Mouse (Mus musculus): Measurements from ENCODE around the gene 4930518I15Rik. TPM values are rescaled to one million over a fixed set of nuclear protein-coding genes. Genes with fewer than 3 reads are reported as not detected.
A peak's percentile ranks its signal among the peaks of the same experiment; 100 is the strongest.
"Not testable (repeated sequence)": the region's sequence is repeated elsewhere in the genome, so short reads cannot be mapped to it uniquely, and the experiment has no call there.

Gene 4930518I15Rik
- polyA plus RNA-seq, 1 experiment from 2014 or later = 2.0 TPM

DNA sequence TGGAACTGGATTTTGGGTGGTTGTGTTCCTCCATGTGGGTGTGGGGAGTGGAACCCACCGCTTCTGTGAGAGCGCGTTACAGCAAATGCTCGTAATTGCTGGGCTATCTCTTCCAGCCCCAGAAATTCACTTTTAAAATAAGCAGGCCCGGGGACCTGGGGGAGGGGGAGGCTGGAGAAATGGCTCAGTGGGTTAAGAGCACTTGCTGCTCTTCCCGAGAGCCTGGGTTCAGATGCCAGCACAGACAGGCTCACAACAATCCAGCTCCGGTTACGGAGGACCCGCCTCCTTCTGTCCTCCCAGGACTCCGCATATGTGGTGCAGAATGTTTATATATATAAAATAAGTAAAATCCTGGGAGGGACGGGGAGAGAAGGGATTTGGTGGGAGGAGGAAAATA is 15.0 kb downstream of the 4930518I15Rik start:
- ATAC-seq (ENCODE audit: insufficient read depth) = no peak
- no peak overlapping the region for H3K9ac ChIP-seq
- peaks cover 16% of the 10 kb centered on the region; the same call in 1 of the 2 replicates for H3K36me3 ChIP-seq (replicated peaks)
- H3K4me2 ChIP-seq = peak overlapping the region; percentile 96
- H3K27me3 ChIP-seq = no peaks in the 10 kb centered on the region; the same call in 1 of the 2 replicates
- no peak overlapping the region for H3K27ac ChIP-seq (replicated peaks)
- peaks cover 48% of the 10 kb centered on the region for H3K4me1 ChIP-seq (replicated peaks)
- no peaks in the 10 kb centered on the region for H3K9me3 ChIP-seq (replicated peaks)
- H3K4me3 ChIP-seq (replicated peaks) = peak overlapping the region; percentile 72
- WGBS (ENCODE audit: insufficient replicate concordance) = 51% methylated on average over 11 of the region's 11 CpGs

DNA sequence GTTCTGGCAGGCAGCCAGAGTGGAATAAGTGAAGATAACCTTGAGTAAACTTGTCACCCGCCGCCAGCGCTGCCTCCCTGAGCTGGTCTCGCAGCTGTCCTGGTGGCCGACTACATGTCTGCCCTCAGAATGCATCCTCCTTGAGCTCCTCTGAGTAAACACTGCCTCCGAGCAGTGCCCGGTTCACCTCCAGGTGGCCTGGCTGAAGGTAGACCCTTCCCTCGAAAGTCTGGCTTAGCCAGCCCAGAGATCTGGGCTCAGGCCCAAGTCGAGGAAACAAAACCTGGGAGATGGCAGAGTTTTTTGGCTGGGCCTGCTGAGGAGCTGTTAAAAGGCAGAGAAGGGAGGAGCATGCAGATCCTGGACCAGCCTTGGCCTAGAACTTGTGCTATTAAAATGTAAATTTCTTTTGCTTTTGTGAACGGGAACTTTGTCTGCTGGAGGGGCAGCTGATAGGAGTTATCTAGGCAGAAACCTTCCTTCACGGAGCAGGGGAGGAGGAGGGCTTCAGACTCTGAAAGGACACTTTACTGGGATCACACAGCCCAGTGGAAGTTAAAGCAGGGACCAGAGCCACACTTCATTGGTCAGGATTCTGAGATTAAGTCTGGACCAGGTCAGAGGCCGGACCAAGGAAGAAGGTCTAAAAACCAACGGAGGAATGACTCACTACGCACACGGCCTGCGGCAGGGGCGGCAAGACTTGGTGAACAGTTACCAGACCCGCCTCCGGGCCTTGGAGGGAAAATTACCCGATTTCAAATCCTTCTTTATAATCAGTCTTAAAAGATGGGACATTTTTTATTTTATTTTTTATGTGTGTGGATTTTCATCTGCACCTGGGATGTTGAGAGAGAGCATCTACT is 15.7 kb downstream of the 4930518I15Rik start:
- WGBS (ENCODE audit: insufficient replicate concordance) = 7% methylated on average over 20 of the region's 20 CpGs

DNA sequence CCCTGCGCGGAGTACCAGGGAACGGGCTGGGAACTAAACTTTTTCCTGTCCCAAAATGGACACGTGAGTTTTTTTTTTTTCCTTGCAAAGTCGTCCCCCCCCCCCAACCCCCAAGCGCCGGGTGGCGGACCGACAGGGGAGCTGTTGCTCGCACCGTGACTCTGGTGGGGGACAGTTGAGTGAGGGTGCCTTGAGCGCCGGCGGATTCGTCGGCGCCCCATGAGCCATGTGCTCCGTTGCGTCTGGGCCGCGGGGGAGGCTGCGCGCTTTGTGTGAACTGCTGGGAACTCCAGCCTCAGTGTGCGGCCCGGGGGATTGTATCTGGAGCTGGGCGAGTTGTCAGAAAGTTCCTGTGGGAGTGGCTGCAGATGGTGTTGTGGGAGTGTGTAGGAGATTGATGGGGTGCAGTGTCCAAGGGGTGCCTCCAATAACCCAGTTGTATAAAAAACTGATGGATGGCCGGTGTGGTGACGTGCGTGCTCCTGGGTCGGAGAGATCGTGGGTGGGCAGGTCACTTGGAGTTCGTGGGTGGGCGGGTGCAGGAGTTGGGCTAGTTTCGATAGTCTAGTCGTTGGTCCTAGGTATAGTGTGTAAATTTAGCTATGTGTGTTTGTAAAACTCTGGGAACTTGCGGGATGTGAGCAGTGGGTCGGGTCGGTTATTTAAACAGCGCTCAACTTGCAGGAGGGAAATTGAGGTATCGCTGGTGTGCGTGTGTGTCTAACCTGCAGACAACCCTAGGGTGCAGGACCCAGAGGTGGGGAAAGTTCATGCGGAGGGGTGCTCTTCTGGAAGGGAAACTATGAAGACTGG is 16.5 kb downstream of the 4930518I15Rik start:
- peak; percentile 2; the same call in 1 of the 2 replicates for ATAC-seq (ENCODE audit: insufficient read depth)
- Histone ChIP-seq H3K4me1 (replicated peaks) (peaks cover 48% of the 10 kb centered on the region), H3K9me3 (replicated peaks) (no peaks in the 10 kb centered on the region), H3K4me2 (peak overlapping the region; percentile 96), H3K9ac (peak overlapping the region; percentile 62), H3K27ac (replicated peaks) (peak overlapping the region; percentile 67), H3K4me3 (replicated peaks) (peak overlapping the region; percentile 72), H3K27me3 (no peaks in the 10 kb centered on the region; the same call in 1 of the 2 replicates), H3K36me3 (replicated peaks) (peaks cover 4% of the 10 kb centered on the region; the same call in 1 of the 2 replicates)
- WGBS (ENCODE audit: insufficient replicate concordance) = under 1% methylated on average over 42 of the region's 42 CpGs

More for the DNA sequence above, 15.7 kb downstream of the 4930518I15Rik start:
- peaks cover 11% of the 10 kb centered on the region; the same call in 1 of the 2 replicates for H3K36me3 ChIP-seq (replicated peaks)
- H3K4me3 ChIP-seq (replicated peaks) = peak overlapping the region; percentile 72
- H3K4me1 ChIP-seq (replicated peaks) = peaks cover 48% of the 10 kb centered on the region
- 0 out of 2 replicates have a peak, but pooled peaks have one; percentile 4 for ATAC-seq (ENCODE audit: insufficient read depth)
- H3K4me2 ChIP-seq = peak overlapping the region; percentile 96
- no peaks in the 10 kb centered on the region for H3K9me3 ChIP-seq (replicated peaks)
- H3K27ac ChIP-seq (replicated peaks) = peak overlapping the region; percentile 67
- H3K27me3 ChIP-seq = no peaks in the 10 kb centered on the region; the same call in 1 of the 2 replicates
- peak overlapping the region; percentile 29; the same call in 1 of the 2 replicates for H3K9ac ChIP-seq

DNA sequence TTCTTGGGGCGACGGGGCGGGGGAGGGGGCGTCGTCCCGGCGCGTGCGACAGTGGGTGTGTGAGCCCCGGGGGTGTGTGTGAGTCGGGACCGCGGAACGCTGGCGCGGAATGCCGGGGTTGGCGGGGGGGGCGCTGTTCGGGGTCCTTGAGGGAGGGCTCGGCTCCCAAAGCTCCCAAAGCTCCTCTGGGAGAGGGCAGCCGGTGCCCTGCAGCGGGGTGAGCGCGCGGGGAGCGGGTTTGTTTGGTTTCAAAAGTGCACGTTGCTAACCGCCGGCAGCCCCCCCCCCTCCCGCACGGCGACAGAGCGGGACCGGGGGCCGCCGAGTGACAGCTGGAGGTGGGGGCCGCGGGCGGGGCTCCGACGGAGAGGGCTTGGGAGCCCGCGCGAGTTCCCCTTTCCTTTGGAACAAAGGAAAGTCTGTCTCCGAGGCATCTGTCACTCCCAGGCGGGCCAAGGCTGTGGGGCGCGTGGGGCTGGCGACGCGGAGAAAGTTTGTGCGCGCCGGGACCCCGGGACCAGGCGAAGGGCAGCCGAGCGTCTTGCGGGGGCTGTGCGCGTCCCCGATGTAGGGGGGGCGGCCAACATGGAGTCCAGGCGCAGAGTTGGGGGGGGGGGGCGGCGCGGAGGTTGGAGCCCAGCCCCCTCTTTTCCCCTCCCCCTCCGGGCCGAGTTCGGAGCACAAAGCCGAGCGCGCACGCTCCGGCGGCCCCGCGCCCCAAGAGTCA is 17.3 kb downstream of the 4930518I15Rik start:
- Histone ChIP-seq H3K27me3 (no peaks in the 10 kb centered on the region; the same call in 1 of the 2 replicates), H3K4me3 (replicated peaks) (peak overlapping the region; percentile 72), H3K4me1 (replicated peaks) (peaks cover 48% of the 10 kb centered on the region), H3K36me3 (replicated peaks) (peaks cover 4% of the 10 kb centered on the region; the same call in 1 of the 2 replicates), H3K4me2 (peak overlapping the region; percentile 96), H3K9ac (peak overlapping the region; percentile 62), H3K9me3 (replicated peaks) (no peaks in the 10 kb centered on the region), H3K27ac (replicated peaks) (peak overlapping the region; percentile 67)
- WGBS (ENCODE audit: insufficient replicate concordance) = under 1% methylated on average over 69 of the region's 79 CpGs
- 0 out of 2 replicates have a peak, but pooled peaks have one; percentile 10 for ATAC-seq (ENCODE audit: insufficient read depth)

DNA sequence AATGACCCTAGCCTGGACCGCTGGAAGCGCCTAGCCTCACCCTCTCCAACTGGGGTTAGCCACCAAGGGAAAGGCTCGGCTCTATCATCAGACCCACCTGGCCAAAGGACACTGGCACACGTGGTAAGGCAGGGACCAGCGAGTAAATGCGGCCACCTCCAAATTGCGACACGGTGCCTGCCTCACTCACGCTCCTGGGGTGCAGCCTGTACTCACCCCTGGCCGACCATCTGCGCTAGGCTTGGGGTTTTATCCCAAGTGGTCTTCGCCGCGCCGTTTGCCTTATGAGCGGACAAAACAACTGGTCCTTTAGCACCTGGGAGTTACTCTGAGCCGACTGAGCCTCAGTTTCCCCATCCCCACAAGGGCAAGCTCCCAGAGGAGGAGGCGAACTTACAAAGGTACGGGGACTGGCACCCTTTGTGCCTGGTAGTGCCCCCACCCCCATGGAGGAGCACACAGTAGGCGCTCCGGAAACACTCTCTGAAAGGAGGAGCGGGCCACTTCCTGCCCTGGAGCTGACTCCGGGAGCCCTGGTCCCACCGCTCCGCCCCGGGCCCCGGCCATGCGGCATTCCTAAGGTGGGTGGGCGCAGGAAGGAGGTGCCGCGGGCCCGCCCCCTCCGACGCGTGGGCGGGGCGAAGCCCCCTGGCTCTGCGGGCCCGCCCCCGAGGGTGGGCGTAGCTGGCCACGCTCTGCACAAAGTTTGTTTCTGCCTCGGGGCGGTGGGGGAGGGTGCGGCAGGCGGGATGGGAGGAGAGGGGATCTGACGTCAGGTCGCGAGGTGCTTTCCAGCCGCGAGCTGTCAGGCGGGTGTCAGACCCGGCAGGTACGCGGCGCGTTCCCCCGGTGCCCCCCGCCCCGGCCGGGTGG is 18.2 kb downstream of the 4930518I15Rik start, which contains the start of gene Tgif2:
TSS of gene Tgif2 (plus strand) at position 689 of the 873 bp plus-strand sequence.
- Histone ChIP-seq H3K4me3 (replicated peaks) (peak within 1 kb of the TSS; percentile 72), H3K9ac (peak within 1 kb of the TSS; percentile 62), H3K27ac (replicated peaks) (peak within 1 kb of the TSS; percentile 67), H3K27me3 (no peaks in the 10 kb centered on the region; the same call in 1 of the 2 replicates), H3K4me1 (replicated peaks) (peaks cover 48% of the 10 kb centered on the region), H3K9me3 (replicated peaks) (no peaks in the 10 kb centered on the region), H3K36me3 (replicated peaks) (no peaks in the 10 kb centered on the region), H3K4me2 (peak within 1 kb of the TSS; percentile 96)
- 3% methylated on average over 61 of the region's 61 CpGs for WGBS (ENCODE audit: insufficient replicate concordance)
- peak; percentile 74 for ATAC-seq (ENCODE audit: insufficient read depth)

DNA sequence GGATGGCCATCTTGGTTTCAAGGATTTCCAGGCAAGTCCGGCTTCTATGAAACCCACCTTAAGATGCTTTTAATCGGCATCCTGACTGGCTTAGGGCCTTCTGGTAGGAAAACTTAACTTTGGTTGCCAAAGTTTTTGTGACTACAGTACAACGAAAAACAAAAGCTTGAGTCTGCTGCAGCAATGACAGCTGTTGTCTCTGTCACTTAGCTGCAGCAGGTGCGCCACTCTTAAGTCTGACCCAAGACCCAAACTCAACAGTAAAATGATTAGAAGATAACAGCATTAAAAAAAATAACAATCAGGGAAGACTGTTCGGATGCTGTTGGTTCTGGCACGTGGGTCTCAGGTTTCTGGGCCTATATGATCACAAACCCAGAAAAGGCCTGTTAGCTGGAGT is 18.9 kb downstream of the 4930518I15Rik start:
- peak overlapping the region; percentile 72; the same call in 1 of the 2 replicates for H3K4me3 ChIP-seq (replicated peaks)
- WGBS (ENCODE audit: insufficient replicate concordance) = 59% methylated on average over 6 of the region's 6 CpGs
- peaks cover 47% of the 10 kb centered on the region for H3K4me1 ChIP-seq (replicated peaks)
- no peak overlapping the region for H3K9ac ChIP-seq
- H3K36me3 ChIP-seq (replicated peaks) = peaks cover 5% of the 10 kb centered on the region; the same call in 1 of the 2 replicates
- no peak for ATAC-seq (ENCODE audit: insufficient read depth)
- H3K9me3 ChIP-seq (replicated peaks) = no peaks in the 10 kb centered on the region
- peak overlapping the region; percentile 96 for H3K4me2 ChIP-seq
- H3K27ac ChIP-seq (replicated peaks) = peak overlapping the region; percentile 67
- no peaks in the 10 kb centered on the region; the same call in 1 of the 2 replicates for H3K27me3 ChIP-seq

DNA sequence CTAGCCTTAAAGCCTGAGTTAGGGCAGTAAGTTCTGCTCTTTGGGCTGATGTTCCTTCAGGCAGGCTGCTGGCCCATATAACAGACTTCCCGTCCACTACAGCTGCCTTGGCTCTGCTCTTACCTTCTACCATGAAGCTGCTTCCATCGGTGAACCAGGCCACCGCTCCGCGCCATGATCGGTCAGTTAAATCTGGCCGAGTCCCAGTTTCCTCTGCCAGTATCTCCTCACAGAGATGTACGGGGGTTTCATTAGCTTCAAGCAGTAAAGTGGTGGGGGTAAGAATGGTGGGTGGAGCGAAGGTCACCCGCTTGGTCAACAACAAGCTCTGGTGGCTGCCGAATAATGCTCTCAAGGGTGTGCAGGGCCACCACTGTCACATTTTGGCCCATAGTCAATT is 23.4 kb downstream of the 4930518I15Rik start:
- ATAC-seq (ENCODE audit: insufficient read depth) = no peak
- H3K4me2 ChIP-seq = no peak overlapping the region
- peaks cover 21% of the 10 kb centered on the region for H3K9me3 ChIP-seq (replicated peaks)
- 88% methylated on average over 11 of the region's 11 CpGs for WGBS (ENCODE audit: insufficient replicate concordance)
- peaks cover 4% of the 10 kb centered on the region; the same call in 1 of the 2 replicates for H3K4me1 ChIP-seq (replicated peaks)
- H3K9ac ChIP-seq = no peak overlapping the region
- peaks cover 40% of the 10 kb centered on the region for H3K36me3 ChIP-seq (replicated peaks)
- no peaks in the 10 kb centered on the region for H3K27me3 ChIP-seq
- H3K27ac ChIP-seq (replicated peaks) = no peak overlapping the region
- H3K4me3 ChIP-seq (replicated peaks) = no peak overlapping the region

DNA sequence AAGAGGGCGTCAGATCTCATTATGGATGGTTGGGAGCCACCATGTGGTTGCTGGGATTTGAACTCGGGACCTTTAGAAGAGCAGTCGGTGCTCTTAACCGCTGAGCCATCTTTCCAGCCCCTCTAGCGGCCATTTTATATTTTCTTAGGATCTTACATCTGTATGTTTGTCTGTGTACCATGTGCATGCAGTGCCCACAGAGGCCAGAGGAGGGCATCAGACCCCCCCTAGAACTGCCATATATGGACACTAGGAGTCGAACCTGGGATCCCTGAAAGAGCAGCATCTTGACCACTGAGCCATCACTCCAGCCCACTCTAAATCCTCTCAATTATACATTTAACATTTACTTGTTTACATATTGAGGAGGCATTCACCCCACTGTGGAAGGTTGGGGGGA is 32.6 kb downstream of the 4930518I15Rik start:
- H3K4me3 ChIP-seq (replicated peaks); H3K9me3 ChIP-seq (replicated peaks); H3K9ac ChIP-seq; H3K4me1 ChIP-seq (replicated peaks); H3K4me2 ChIP-seq; H3K36me3 ChIP-seq (replicated peaks); ATAC-seq (ENCODE audit: insufficient read depth); H3K27me3 ChIP-seq; H3K27ac ChIP-seq (replicated peaks): not testable (repeated sequence)
- 71% methylated on average over 6 of the region's 6 CpGs for WGBS (ENCODE audit: insufficient replicate concordance)

DNA sequence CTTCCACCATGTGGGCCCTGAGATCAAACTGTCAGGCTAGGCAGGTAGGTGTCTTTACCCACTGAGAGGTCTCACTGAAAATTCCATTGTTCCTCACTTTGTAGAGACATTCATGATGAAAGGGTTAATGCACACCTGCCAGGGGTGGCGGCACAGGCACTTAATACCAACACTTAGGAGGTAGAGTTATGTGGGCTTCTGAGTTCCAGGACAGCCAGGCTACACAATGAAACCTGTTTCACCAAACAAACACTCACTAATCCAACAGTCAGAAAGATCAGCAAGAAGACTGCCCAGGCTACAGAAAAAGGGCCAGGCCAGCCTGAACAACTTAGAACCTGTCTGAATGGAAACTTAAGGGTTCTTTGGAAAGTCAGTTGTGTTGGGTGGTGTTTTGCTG is 41.6 kb downstream of the 4930518I15Rik start:
- Histone ChIP-seq H3K9ac (no peak overlapping the region), H3K36me3 (replicated peaks) (no peaks in the 10 kb centered on the region), H3K9me3 (replicated peaks) (no peaks in the 10 kb centered on the region), H3K4me3 (replicated peaks) (no peak overlapping the region), H3K4me2 (no peak overlapping the region), H3K4me1 (replicated peaks) (no peaks in the 10 kb centered on the region), H3K27ac (replicated peaks) (no peak overlapping the region), H3K27me3 (0 out of 2 replicates have a peak, but pooled peaks cover 4% of the 10 kb centered on the region)
- ATAC-seq (ENCODE audit: insufficient read depth) = no peak
- 86% methylated on average over 1 of the region's 1 CpGs for WGBS (ENCODE audit: insufficient replicate concordance)
